Mouse (Mus musculus) midbrain, postnatal 0 days (tissue): ENCODE results near the gene Prex1. TPM values are rescaled to one million over a fixed set of nuclear protein-coding genes. Genes with fewer than 3 reads are reported as not detected.
A peak's percentile ranks its signal among the peaks of the same experiment; 100 is the strongest.
"Not testable (repeated sequence)": the region's sequence is repeated elsewhere in the genome, so short reads cannot be mapped to it uniquely, and the experiment has no call there.

Source experiments
- ATAC-seq: fragments of 200-750 bp; cut with Nextera tagmentation; 2 replicates; pipeline ENCODE4 v1.8.0; 2017; ENCODE audit warnings: moderate number of reproducible peaks, mild to moderate bottlenecking, moderate TSS enrichment, moderate library complexity; ENCODE audit not compliant: low FRiP score
- DNase-seq: peaks from one replicate; pipeline ENCODE4 v3.0.0-alpha.2; 2015; ENCODE audit warnings: low spot score
- H3K27ac ChIP-seq: fragments of 300-500 bp; sonication (generic); 2 replicates; pipeline ENCODE4 v1.5.1; 2014; ENCODE audit warnings: low read depth, mild to moderate bottlenecking, low read length, mixed read lengths
- H3K27me3 ChIP-seq: fragments of 300-500 bp; sonication (generic); 2 replicates; pipeline ENCODE4 v1.6.1; 2014; ENCODE audit warnings: low read length, control low read depth, mixed read lengths; ENCODE audit not compliant: insufficient read depth
- H3K36me3 ChIP-seq: fragments of 300-500 bp; sonication (generic); 2 replicates; pipeline ENCODE4 v1.6.1; 2014; ENCODE audit warnings: low read length, control low read depth, mixed read lengths; ENCODE audit not compliant: insufficient read depth
- H3K4me1 ChIP-seq: fragments of 300-500 bp; sonication (generic); 2 replicates; pipeline ENCODE4 v1.6.1; 2014; ENCODE audit warnings: mild to moderate bottlenecking, control low read depth, antibody characterized with exemption, low read length, mixed read lengths; ENCODE audit not compliant: insufficient read depth
- H3K4me2 ChIP-seq: fragments of 300-500 bp; sonication (generic); 2 replicates; pipeline ENCODE4 v1.6.1; 2014; ENCODE audit warnings: low read depth, mild to moderate bottlenecking, low read length, mixed read lengths; ENCODE audit not compliant: poor library complexity, severe bottlenecking
- H3K4me3 ChIP-seq: fragments of 300-500 bp; sonication (generic); 2 replicates; pipeline ENCODE4 v1.5.1; 2014; ENCODE audit warnings: low read depth, mild to moderate bottlenecking, low read length, moderate library complexity
- H3K9ac ChIP-seq: fragments of 300-500 bp; sonication (generic); replicated peaks from 2 replicates; pipeline ENCODE4 v1.6.1; 2014; ENCODE audit warnings: mild to moderate bottlenecking, low read length, moderate library complexity, mixed read lengths; ENCODE audit not compliant: poor library complexity, severe bottlenecking
- H3K9me3 ChIP-seq: fragments of 300-500 bp; sonication (generic); 2 replicates; pipeline ENCODE4 v1.6.1; 2016; ENCODE audit warnings: low read length, control low read depth
- CTCF ChIP-seq: IDR thresholded peaks from 2 replicates; pipeline ENCODE4 v1.5.1; 2016; ENCODE audit warnings: antibody characterized with exemption, mild to moderate bottlenecking
- WGBS: fragments of 180-500 bp; shearing (Covaris S2); extraction: QIAGEN DNeasy Blood & Tissue Kit; methylation state at CpG from one replicate; pipeline ENCODE4 v1.1.7; 2014; 5-methylcytosine and 5-hydroxymethylcytosine counted together
- polyA plus RNA-seq: library from polyadenylated mRNA; unstranded; fragments of >200 nt; fragmentation: Nextera tagmentation; extraction: Ambion mirVana; gene quantifications from 2 replicates; pipeline ENCODE4 v1.2.1, GENCODE M21; 2015
- total RNA-seq: library from RNA; depleted of rRNA; stranded (reverse); fragments of >200 nt; gene quantifications from 2 replicates; pipeline ENCODE4 v1.2.3, GENCODE M21; 2014; rRNA removed

Gene Prex1
- total RNA-seq (37.1 and 53.8 TPM in 2 replicates), polyA plus RNA-seq (17.4 and 18.0 TPM in 2 replicates)

- Histone ChIP-seq H3K36me3 (no peaks in the 10 kb centered on the region), H3K4me3 (peak within 1 kb of the TSS; percentile 69), H3K9me3 (no peaks in the 10 kb centered on the region), H3K27ac (peak within 1 kb of the TSS; percentile 66), H3K4me1 (0 out of 2 replicates have a peak, but pooled peaks cover 3% of the 10 kb centered on the region), H3K4me2 (peak within 1 kb of the TSS; percentile 70), H3K27me3 (no peaks in the 10 kb centered on the region), H3K9ac (peak within 1 kb of the TSS; percentile 61)
- no peak for TF ChIP-seq CTCF
- ATAC-seq (peak; percentile 92), DNase-seq (peak; percentile 97)
- WGBS, result under 1% methylated on average over 47 of the region's 69 CpGs
Observed at GRCm38 (mm10) chr2:166713690-166714426, at the start of gene Prex1. Prex1 (minus strand) TSS chr2:166713832.

GRCm38 (mm10) chr2:166757969-166758368 is 44.3 kb upstream of the Prex1 start:
- Histone ChIP-seq H3K4me3 (no peak overlapping the region), H3K27me3 (no peaks in the 10 kb centered on the region), H3K27ac (no peak overlapping the region), H3K9ac (no peak overlapping the region), H3K9me3 (no peaks in the 10 kb centered on the region), H3K4me1 (no peaks in the 10 kb centered on the region), H3K36me3 (no peaks in the 10 kb centered on the region), H3K4me2 (no peak overlapping the region)
- 49% methylated on average over 3 of the region's 3 CpGs for WGBS
- DNase-seq, result no peak
- no peak for TF ChIP-seq CTCF
- no peak for ATAC-seq

- Histone ChIP-seq H3K27ac (no peak overlapping the region), H3K4me3 (no peak overlapping the region), H3K27me3 (no peaks in the 10 kb centered on the region), H3K9me3 (no peaks in the 10 kb centered on the region), H3K9ac (no peak overlapping the region), H3K36me3 (no peaks in the 10 kb centered on the region), H3K4me2 (no peak overlapping the region), H3K4me1 (no peaks in the 10 kb centered on the region)
- 91% methylated on average over 7 of the region's 7 CpGs for WGBS
- no peak for TF ChIP-seq CTCF
- ATAC-seq (no peak), DNase-seq (no peak)
Observed at GRCm38 (mm10) chr2:166754760-166755159, 41.1 kb upstream of the Prex1 start.

DNA sequence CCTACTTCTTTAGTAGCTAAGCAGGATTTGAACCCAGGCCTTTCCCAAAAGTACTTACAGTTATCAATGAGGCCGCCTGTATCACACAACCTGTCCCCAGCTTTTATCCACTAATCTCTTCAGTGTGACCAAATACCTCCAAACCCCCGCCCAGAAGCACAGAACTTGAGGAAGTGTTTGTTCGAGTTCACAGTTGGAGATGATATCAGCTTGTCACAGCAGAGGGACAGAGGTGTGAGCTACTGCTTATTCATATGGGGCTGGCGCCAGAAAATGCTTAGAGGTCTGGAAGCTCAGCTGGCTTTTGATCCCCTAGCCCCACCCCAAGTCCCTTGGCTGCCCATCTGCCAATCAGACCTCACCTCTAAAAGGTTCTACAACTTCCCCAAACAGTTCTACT is 40.6 kb upstream of the Prex1 start:
- no peak for ATAC-seq
- no peak for TF ChIP-seq CTCF

GRCm38 (mm10) chr2:166750620-166751191 is 37.1 kb upstream of the Prex1 start:
- Histone ChIP-seq H3K4me3 (no peak overlapping the region), H3K36me3 (no peaks in the 10 kb centered on the region), H3K4me1 (no peaks in the 10 kb centered on the region), H3K27me3 (no peaks in the 10 kb centered on the region), H3K4me2 (no peak overlapping the region), H3K9me3 (no peaks in the 10 kb centered on the region), H3K9ac (no peak overlapping the region), H3K27ac (no peak overlapping the region)
- ATAC-seq (no peak), DNase-seq (no peak)
- TF ChIP-seq CTCF, result no peak
- WGBS, result 92% methylated on average over 6 of the region's 6 CpGs

More for the DNA sequence above, 40.6 kb upstream of the Prex1 start:
- WGBS, result 62% methylated on average over 4 of the region's 4 CpGs
- Histone ChIP-seq H3K9ac (no peak overlapping the region), H3K4me2 (no peak overlapping the region), H3K36me3 (no peaks in the 10 kb centered on the region), H3K27ac (no peak overlapping the region), H3K9me3 (no peaks in the 10 kb centered on the region), H3K4me1 (no peaks in the 10 kb centered on the region), H3K27me3 (no peaks in the 10 kb centered on the region), H3K4me3 (no peak overlapping the region)
- no peak for DNase-seq

GRCm38 (mm10) chr2:166746261-166746913 is 32.8 kb upstream of the Prex1 start:
- not testable (repeated sequence) for H3K9me3 ChIP-seq, H3K4me3 ChIP-seq, H3K27me3 ChIP-seq, H3K9ac ChIP-seq, ATAC-seq, H3K27ac ChIP-seq, H3K4me2 ChIP-seq, H3K36me3 ChIP-seq, DNase-seq, H3K4me1 ChIP-seq
- WGBS, result 53% methylated on average over 14 of the region's 14 CpGs
